Mouse (Mus musculus) myocyte (in vitro differentiated cells): ENCODE data around the gene Ndrg3.

ENCODE experiments used
- MYOD1 ChIP-seq, 3 experiments: IDR thresholded peaks; one replicate each; pipeline ENCODE4 v1.6.1; 2011; ENCODE audit warnings: control low read depth in 2 of 3, low read depth in 2 of 3, mild to moderate bottlenecking in 2 of 3, moderate library complexity in 1 of 3; ENCODE audit not compliant: insufficient read length in 2 of 3, control insufficient read depth in 1 of 3
- POLR2A ChIP-seq: IDR thresholded peaks from one replicate; pipeline ENCODE4 v1.6.1; 2011; ENCODE audit warnings: low read depth, mild to moderate bottlenecking, control low read depth, moderate library complexity; ENCODE audit not compliant: insufficient read length

GRCm38 (mm10) chr2:156980059-156980458 lies 11.8 kb downstream of the Ndrg3 start:
- TF ChIP-seq MYOD1 (IDR thresholded peaks at IDR 0.05; ENCODE audit: control insufficient read depth in 1 of 3, insufficient read length in 2 of 3, low read depth in 2 of 3) (no peak), POLR2A (no peak)
